Mouse (Mus musculus): ENCODE measurements around the gene Scgb2b3.

Scgb2b3 gene

GRCm38 (mm10) chr7:31362022-31362560, at the start of gene Scgb2b3:
TSS of gene Scgb2b3 (minus strand) at chr7:31362072.
- WGBS: 70% methylated on average over 4 of the region's 4 CpGs

GRCm38 (mm10) chr7:31375292-31375691, 13.4 kb upstream of the Scgb2b3 start, which contains the start of gene Scgb1b3:
TSS of gene Scgb1b3 (plus strand) at chr7:31375592.
- WGBS: 74% methylated on average over 3 of the region's 3 CpGs
